Mouse (Mus musculus) stomach, embryonic 14.5 days (tissue): ENCODE measurements at regions not wholly inside any gene's neighbourhood (a gene's known extent, or its start where the extent isn't known, plus 50 kb on each side); places are given as distances from the start of the nearest gene placed in this dataset.
A peak's percentile ranks its signal among the peaks of the same experiment; 100 is the strongest.
"Not testable (repeated sequence)": the region's sequence is repeated elsewhere in the genome, so short reads cannot be mapped to it uniquely, and the experiment has no call there.

Source experiments
- ATAC-seq: fragments of 200-750 bp; cut with Nextera tagmentation; 2 replicates; pipeline ENCODE4 v1.8.0; 2017; ENCODE audit warnings: low read depth, moderate TSS enrichment; ENCODE audit not compliant: insufficient number of reproducible peaks, insufficient read depth, low FRiP score
- H3K27ac ChIP-seq: fragments of 300-500 bp; sonication (generic); 2 replicates; pipeline ENCODE4 v1.5.1; 2014; ENCODE audit warnings: mild to moderate bottlenecking, low read length, moderate library complexity, mixed read lengths
- H3K27me3 ChIP-seq: fragments of 300-500 bp; sonication (generic); 2 replicates; pipeline ENCODE4 v1.6.1; 2014; ENCODE audit warnings: low read length, control low read depth, mixed read lengths; ENCODE audit not compliant: control insufficient read depth, insufficient read depth
- H3K36me3 ChIP-seq: fragments of 300-500 bp; sonication (generic); 2 replicates; pipeline ENCODE4 v1.6.1; 2014; ENCODE audit warnings: mild to moderate bottlenecking, control low read depth, low read length, moderate library complexity, mixed read lengths; ENCODE audit not compliant: control insufficient read depth, insufficient read depth
- H3K4me1 ChIP-seq: fragments of 300-500 bp; sonication (generic); 2 replicates; pipeline ENCODE4 v1.6.1; 2014; ENCODE audit warnings: low read length, control low read depth, mixed read lengths; ENCODE audit not compliant: control insufficient read depth, insufficient read depth
- H3K4me2 ChIP-seq: fragments of 300-500 bp; sonication (generic); replicated peaks from 2 replicates; pipeline ENCODE4 v1.6.1; 2014; ENCODE audit warnings: low read depth, low read length, control low read depth
- H3K4me3 ChIP-seq: fragments of 300-500 bp; sonication (generic); 2 replicates; pipeline ENCODE4 v1.5.1; 2014; ENCODE audit warnings: low read depth, low read length, control low read depth
- H3K9ac ChIP-seq: fragments of 300-500 bp; sonication (generic); replicated peaks from 2 replicates; pipeline ENCODE4 v1.6.1; 2014; ENCODE audit warnings: low read depth, mild to moderate bottlenecking, control low read depth, low read length, moderate library complexity, mixed read lengths
- H3K9me3 ChIP-seq: fragments of 300-500 bp; sonication (generic); 2 replicates; pipeline ENCODE4 v1.6.1; 2016; ENCODE audit warnings: low read depth, low read length, control low read depth; ENCODE audit not compliant: control insufficient read depth
- WGBS: fragments of 180-500 bp; shearing (Covaris S2); extraction: QIAGEN DNeasy Blood & Tissue Kit; methylation state at CpG from one replicate; pipeline ENCODE4 v1.1.7; 2014; 5-methylcytosine and 5-hydroxymethylcytosine counted together

DNA sequence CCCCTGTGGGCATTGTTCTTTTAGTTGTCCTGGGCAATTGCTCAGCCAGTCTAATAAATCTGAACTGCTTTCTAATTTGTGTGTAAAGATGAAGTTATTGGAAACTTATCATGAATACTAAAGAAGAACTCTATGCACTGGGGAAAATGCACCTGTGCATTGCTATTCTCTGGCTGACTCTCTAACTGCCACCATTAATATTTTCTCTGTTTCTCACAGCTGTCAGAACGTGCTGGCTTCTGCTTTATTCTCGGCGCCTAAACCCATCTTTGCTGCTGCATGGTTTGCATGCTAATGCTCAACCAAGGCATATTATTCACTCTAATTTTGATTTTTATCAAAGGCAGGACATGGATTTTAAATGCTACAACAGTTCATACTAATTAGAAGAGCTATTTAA, 128.9 kb upstream of the Gm527 start:
- H3K4me1 ChIP-seq, result no peaks in the 10 kb centered on the region
- no peak for ATAC-seq
- H3K9ac ChIP-seq, result no peak overlapping the region
- 78% methylated on average over 3 of the region's 3 CpGs for WGBS
- no peak overlapping the region for H3K4me3 ChIP-seq
- no peaks in the 10 kb centered on the region for H3K27me3 ChIP-seq
- H3K27ac ChIP-seq, result no peak overlapping the region
- H3K4me2 ChIP-seq, result no peak overlapping the region
- H3K36me3 ChIP-seq, result no peaks in the 10 kb centered on the region
- no peaks in the 10 kb centered on the region for H3K9me3 ChIP-seq

DNA sequence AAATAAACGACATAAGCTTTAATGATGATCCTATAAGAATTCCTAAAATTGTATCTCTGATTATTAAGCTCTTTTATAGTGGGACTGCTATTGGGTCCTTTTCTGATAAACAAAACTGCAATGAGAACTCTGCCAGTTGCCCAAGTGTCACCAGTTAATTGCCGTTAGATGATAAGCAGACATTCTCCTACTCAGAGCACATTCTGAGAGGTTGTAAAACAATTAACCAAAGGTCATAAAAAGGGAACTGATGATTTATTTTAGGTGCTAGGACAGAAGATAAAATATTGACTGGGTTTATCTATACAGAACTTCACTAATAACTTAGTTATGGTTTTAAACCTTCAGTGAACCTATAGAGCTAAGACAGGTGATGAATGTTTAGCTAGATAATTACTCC, 109.2 kb upstream of the Gm527 start:
- not testable (repeated sequence) for H3K9me3 ChIP-seq, H3K36me3 ChIP-seq, H3K9ac ChIP-seq, H3K27ac ChIP-seq, H3K4me2 ChIP-seq, H3K4me3 ChIP-seq, H3K4me1 ChIP-seq, H3K27me3 ChIP-seq, ATAC-seq
- 20% methylated on average over 2 of the region's 2 CpGs for WGBS

DNA sequence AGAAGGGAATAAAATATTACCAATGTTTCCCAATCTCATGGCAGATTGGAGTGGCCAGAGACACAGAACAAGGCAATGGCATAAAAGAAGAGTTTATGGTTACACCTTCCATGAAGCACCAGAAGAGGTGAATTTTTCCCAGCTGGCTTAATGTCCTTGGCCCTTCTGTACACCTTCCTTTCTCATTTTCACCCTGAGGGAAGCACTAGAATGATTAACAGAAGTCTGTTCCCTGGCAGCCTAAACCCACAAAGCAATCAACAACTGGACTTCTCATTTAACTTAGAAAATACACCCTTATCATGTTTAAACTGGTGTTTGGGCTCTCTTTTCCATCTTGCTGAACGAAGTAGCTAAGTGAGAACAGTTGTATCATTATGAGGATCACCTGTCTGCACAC, 107.6 kb upstream of the Gm527 start:
- Histone ChIP-seq H3K9ac (no peak overlapping the region), H3K9me3 (no peaks in the 10 kb centered on the region), H3K27me3 (no peaks in the 10 kb centered on the region), H3K4me1 (no peaks in the 10 kb centered on the region), H3K27ac (no peak overlapping the region), H3K4me2 (no peak overlapping the region), H3K36me3 (no peaks in the 10 kb centered on the region), H3K4me3 (no peak overlapping the region)
- no peak for ATAC-seq
- 56% methylated on average over 1 of the region's 1 CpGs for WGBS

DNA sequence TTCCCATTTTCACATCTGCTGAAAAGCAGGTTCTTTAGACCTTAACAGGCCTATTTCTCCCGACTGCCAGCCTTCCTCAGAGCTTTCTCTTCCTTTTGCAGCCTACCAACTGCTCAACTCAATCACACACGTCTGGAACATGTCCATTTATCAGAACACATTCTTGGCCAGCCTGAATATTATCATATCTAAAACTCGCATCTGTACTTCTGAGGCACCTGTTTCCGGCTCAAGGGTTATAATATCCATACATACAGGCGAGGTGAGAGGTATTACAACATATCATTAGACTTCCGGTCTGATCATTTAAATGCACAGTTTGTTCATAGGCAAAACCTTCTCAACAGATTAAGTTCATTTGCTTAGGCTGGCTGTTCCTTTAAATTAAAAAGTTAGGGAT, 101.8 kb upstream of the Gm527 start:
- H3K4me2 ChIP-seq, result no peak overlapping the region
- H3K4me1 ChIP-seq, result no peaks in the 10 kb centered on the region
- no peaks in the 10 kb centered on the region for H3K27me3 ChIP-seq
- no peaks in the 10 kb centered on the region for H3K9me3 ChIP-seq
- WGBS, result 71% methylated on average over 6 of the region's 6 CpGs
- no peak overlapping the region for H3K4me3 ChIP-seq
- no peak for ATAC-seq
- H3K27ac ChIP-seq, result no peak overlapping the region
- H3K36me3 ChIP-seq, result no peaks in the 10 kb centered on the region
- no peak overlapping the region for H3K9ac ChIP-seq

DNA sequence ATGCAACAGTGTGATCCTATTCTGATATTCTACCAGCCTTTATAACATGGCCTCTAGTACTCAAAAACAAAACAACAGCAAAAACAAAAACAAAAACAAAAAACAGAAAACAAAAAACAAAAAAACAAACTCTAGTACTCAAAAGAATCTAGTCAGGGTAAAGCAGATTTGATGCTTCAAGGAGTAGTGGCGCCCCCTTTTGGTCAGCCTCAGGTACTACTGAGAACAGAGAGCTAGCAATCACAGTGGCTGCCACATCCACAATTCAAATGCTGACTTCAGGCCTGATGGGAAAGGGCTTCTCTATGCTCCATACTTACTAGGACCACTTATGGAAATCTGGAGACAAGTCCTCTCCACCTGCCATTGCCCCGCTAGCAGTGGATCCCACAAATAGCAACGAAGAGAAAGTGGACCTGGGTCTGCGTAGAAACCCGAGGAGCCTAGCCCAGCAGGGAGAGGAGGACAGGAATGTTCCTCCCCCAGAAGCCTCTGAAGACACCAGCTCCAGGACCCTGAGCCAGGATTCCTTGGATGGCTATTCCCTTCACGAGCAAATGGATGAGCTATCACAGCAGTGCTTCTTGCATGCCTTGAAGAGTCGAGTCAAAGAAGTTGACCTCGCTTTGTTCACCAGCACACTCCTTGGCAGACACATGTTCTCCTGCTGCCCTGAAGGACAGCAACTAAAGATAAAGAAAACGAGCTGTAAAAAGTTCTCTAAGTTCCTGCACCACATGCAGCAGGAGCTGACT, 100.5 kb upstream of the Gm527 start:
- no peak overlapping the region for H3K27ac ChIP-seq
- H3K9ac ChIP-seq, result no peak overlapping the region
- no peak overlapping the region for H3K4me2 ChIP-seq
- 63% methylated on average over 9 of the region's 9 CpGs for WGBS
- H3K36me3 ChIP-seq, result no peaks in the 10 kb centered on the region
- no peaks in the 10 kb centered on the region for H3K4me1 ChIP-seq
- H3K4me3 ChIP-seq, result no peak overlapping the region
- H3K9me3 ChIP-seq, result no peaks in the 10 kb centered on the region
- ATAC-seq, result no peak
- H3K27me3 ChIP-seq, result no peaks in the 10 kb centered on the region

DNA sequence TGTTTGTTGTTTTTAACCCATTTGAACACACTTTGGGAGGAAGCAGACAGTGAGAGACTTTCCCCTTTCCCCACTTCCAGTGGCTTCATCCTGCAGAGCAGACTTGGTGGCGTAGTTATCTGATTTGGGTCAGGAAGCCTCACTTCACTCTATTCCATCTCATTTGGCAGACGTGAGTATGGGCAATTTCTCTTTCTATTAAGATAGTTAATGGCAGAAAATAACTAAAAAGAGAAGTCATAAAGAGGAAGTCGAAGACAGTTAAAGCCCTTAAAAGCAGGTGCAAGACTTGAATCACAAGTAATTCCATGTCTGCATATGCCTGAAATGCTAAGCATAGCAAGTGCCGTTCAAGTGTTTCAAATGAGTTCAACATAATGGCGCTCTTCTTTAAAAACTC, 97.0 kb upstream of the Gm527 start:
- Histone ChIP-seq H3K9me3 (no peaks in the 10 kb centered on the region), H3K4me2 (no peak overlapping the region), H3K4me3 (no peak overlapping the region), H3K36me3 (no peaks in the 10 kb centered on the region), H3K4me1 (no peaks in the 10 kb centered on the region), H3K27ac (no peak overlapping the region), H3K9ac (no peak overlapping the region), H3K27me3 (no peaks in the 10 kb centered on the region)
- 81% methylated on average over 5 of the region's 5 CpGs for WGBS
- no peak for ATAC-seq

DNA sequence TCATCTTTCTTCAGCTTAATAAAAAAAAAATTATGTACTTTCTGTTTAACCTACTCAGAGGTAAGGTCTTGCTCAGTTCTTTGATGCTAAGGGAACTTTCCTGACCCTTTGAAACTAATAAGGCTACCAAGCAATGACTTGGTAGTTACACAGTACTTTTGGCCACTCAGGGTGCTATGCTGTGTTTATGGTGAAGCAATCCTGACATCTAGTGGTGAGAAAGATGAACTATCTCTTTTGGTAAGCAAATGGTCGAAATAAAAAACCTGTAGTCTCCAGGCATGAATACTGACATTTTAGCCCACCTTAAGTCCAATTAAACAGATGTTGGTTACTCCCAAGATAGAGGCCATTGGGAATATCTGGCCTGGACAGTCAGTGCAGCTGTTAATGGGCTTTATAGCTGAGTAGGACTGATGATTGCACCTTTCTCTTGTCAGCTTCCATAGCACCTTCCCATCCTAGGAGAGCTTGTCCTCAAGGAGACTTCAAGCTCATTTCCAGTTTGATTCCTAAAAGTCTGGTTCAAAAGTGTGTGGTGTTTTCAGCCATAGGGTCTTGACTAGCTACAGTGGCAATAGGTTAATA, 88.0 kb upstream of the Gm527 start:
- 5% methylated on average over 1 of the region's 1 CpGs for WGBS
- no peaks in the 10 kb centered on the region for H3K9me3 ChIP-seq
- H3K27me3 ChIP-seq, result no peaks in the 10 kb centered on the region
- no peak overlapping the region for H3K4me2 ChIP-seq
- H3K9ac ChIP-seq, result no peak overlapping the region
- H3K4me1 ChIP-seq, result no peaks in the 10 kb centered on the region
- no peak overlapping the region for H3K27ac ChIP-seq
- H3K4me3 ChIP-seq, result no peak overlapping the region
- H3K36me3 ChIP-seq, result no peaks in the 10 kb centered on the region
- ATAC-seq, result 0 out of 2 replicates have a peak, but pooled peaks have one; percentile 63

DNA sequence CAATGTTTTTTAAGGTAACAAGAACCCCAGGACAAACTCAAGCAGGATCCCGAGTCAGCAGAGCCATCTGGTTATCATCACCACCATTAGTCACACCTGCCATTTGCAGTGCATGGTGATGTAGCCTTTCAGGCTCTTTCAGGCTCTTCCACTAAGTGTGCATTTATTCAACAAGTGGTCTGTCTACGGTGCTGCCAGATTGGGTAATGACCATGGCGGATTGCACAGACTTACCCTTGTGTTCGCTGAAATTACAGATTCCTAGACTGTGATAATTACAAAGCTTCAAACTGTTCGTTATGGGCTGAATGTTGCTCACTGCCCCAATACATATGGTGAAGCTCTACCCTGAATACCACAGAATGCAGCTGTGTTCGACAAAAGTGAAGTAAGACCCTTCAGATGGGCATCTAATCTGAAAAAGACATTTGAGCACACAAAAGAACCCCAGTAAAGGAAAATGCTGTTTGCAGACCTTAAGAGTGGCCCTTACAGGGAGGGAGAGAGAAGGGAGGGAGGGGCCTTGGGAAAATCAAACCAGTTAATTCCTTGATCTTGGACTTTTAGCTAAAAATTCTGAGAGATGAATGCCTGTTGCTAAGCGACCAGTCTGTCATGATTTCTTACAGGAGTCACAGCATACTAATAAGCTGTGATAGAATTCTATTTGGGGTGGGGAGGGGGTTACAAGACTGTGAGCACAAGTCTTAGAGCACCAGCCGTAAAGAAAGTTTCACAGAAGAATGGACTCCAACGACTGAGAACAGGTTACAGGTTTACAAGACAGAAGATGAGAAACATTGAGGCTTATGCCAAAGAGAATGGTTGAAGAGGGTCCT, 85.2 kb upstream of the Gm527 start:
- Histone ChIP-seq H3K9me3 (no peaks in the 10 kb centered on the region), H3K4me1 (no peaks in the 10 kb centered on the region), H3K27ac (no peak overlapping the region), H3K36me3 (no peaks in the 10 kb centered on the region), H3K4me3 (no peak overlapping the region), H3K9ac (no peak overlapping the region), H3K4me2 (no peak overlapping the region), H3K27me3 (no peaks in the 10 kb centered on the region)
- no peak for ATAC-seq
- WGBS, result 57% methylated on average over 9 of the region's 9 CpGs
